Mouse (Mus musculus): ENCODE measurements around the gene Trak1. TPM values are rescaled to one million over a fixed set of nuclear protein-coding genes. Genes with fewer than 3 reads are reported as not detected.

Trak1 gene
- polyA plus RNA-seq, 1 experiment from 2014 or later: 43.0 TPM

DNA sequence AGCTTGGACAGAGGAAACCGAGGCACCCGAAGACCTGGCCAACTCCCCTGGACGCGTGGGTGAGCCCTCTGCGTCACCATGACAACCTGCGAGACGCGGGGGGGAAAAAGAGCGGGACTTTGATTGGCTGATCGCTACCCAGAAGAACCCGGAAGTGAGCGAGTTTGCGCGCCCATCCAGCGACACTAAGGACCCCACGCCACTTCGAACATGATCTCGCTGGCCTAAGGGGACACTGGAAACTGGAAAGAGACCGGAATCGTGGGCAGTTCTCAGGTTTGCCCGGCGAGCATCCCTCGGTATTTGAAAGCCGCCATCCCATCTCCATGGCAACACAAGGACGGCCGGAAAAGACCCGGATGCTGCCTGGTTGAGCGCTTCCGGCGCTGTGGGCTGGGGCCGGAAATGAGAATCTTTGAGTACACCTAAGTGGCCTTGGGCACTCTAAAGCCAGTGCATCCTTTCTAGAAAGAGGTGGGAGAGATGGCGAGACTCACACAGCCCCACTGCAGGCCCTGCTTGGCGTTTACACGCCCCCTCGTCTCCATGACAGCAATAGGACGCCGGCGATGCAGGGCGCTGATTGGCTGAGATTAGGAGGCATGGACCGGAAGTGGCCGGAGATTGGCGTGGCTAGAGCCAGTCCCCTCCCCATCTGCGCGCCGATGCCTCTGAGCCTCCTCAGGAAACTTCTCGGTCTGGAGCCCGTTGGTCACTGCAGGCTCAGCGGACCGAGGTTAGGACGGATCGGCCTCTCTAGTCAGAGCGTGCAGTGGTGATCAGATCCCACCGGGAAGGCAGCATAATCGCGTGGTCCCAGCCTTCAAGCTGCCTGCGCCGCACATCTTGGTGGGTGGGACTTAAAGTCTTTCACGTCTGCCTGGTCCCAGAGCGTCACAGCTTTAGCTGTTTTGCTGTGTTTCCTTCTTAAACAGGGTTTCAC lies 19.9 kb upstream of the Trak1 start, which contains the start of gene Ulk4:
TSS of gene Ulk4 (minus strand) at position 80 of the 943 bp plus-strand sequence.
- Histone ChIP-seq H3K9ac (peak within 1 kb of the TSS; percentile 79), H3K4me1 (replicated peaks) (peaks cover 16% of the 10 kb centered on the region), H3K4me2 (peak within 1 kb of the TSS; percentile 83), H3K4me3 (peak within 1 kb of the TSS; percentile 65), H3K36me3 (0 out of 2 replicates have a peak, but pooled peaks cover 3% of the 10 kb centered on the region), H3K9me3 (0 out of 2 replicates have a peak, but pooled peaks cover under 1% of the 10 kb centered on the region), H3K27ac (peak within 1 kb of the TSS; percentile 87), H3K27me3 (no peaks in the 10 kb centered on the region)
- ATAC-seq (ENCODE audit: low FRiP score): peak; percentile 97
- under 1% methylated on average over 59 of the region's 59 CpGs for WGBS

DNA sequence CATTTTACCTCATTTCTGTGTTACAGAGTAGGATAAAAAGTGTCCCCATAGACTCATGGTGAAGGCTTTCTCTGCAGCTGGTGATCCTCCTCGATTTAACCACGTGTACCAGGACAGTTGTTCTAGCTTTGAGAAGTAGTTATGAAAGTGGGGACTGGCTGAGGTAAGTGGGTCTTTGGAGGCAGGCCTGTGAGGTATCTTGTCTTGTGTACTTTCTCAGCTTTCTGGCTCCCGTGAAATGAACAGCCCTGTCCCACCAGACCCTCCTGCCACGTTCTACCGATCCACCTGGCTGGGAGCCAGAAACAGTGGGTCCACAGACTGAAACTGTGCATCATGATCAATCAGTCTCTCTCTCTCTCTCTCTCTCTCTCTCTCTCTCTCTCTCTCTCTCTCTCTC lies 18.1 kb upstream of the Trak1 start:
- Histone ChIP-seq H3K4me2 (no peak overlapping the region), H3K36me3 (0 out of 2 replicates have a peak, but pooled peaks cover 3% of the 10 kb centered on the region), H3K4me1 (replicated peaks) (peaks cover 16% of the 10 kb centered on the region), H3K27ac (no peak overlapping the region), H3K9me3 (peaks cover 6% of the 10 kb centered on the region; the same call in 1 of the 2 replicates), H3K4me3 (no peak overlapping the region), H3K27me3 (no peaks in the 10 kb centered on the region), H3K9ac (no peak overlapping the region)
- WGBS: 87% methylated on average over 5 of the region's 5 CpGs
- ATAC-seq (ENCODE audit: low FRiP score): no peak

DNA sequence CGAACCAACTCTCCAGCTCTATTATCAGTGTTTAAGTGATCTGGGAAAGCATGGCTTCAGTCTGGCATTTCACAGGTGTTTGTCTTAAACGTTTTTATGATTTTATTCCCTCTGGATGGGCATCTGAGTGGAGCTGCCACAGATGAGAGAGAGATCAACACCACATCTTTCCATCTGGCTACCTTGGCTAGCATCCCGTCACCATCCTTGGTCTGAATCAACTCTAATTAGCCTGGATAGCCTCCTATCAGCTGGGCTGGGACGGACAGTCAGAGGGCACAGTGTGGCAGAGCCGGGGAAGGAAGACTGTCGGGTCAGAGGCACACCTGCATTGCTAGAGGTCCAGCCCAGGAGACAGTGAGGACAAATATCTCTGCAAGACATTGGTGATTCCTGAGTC lies 15.4 kb upstream of the Trak1 start:
- Histone ChIP-seq H3K36me3 (0 out of 2 replicates have a peak, but pooled peaks cover 3% of the 10 kb centered on the region), H3K4me1 (replicated peaks) (peaks cover 21% of the 10 kb centered on the region), H3K27me3 (no peaks in the 10 kb centered on the region), H3K4me2 (no peak overlapping the region), H3K4me3 (no peak overlapping the region), H3K9ac (no peak overlapping the region), H3K9me3 (peaks cover 6% of the 10 kb centered on the region; the same call in 1 of the 2 replicates), H3K27ac (no peak overlapping the region)
- no peak for ATAC-seq (ENCODE audit: low FRiP score)
- 86% methylated on average over 6 of the region's 6 CpGs for WGBS

DNA sequence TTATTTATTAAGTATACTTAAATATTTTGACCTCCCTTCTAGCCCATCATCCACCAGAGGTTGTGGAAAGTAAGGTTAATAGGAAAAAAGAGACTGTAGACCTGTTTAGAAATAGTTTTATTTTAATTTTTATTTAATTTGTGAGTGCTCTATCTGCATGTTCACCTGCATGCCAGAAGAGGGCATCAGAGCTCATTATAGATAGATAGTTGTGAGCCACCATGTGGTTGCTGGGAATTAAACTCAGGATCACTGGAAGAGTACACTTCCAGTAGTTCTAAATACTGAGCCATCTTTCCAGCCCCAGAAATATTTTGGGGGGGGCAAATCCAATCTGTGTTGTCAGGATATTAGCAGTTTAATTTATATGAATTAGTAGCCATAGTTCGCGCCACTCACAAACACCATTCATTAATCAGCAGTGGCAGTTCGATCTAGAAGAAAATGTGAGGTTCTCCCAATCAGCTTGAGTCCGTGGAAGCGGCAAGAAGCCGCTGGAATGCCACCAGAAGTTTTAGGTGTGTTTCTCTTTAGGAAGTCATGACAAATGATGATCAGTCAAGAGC lies 13.6 kb upstream of the Trak1 start:
- H3K4me1 ChIP-seq (replicated peaks): peaks cover 12% of the 10 kb centered on the region
- no peak overlapping the region for H3K4me3 ChIP-seq
- no peak for ATAC-seq (ENCODE audit: low FRiP score)
- H3K9ac ChIP-seq: no peak overlapping the region
- H3K27ac ChIP-seq: no peak overlapping the region
- no peak overlapping the region for H3K4me2 ChIP-seq
- WGBS: 98% methylated on average over 6 of the region's 6 CpGs
- H3K9me3 ChIP-seq: peaks cover 6% of the 10 kb centered on the region; the same call in 1 of the 2 replicates
- 0 out of 2 replicates have a peak, but pooled peaks cover 3% of the 10 kb centered on the region for H3K36me3 ChIP-seq
- no peaks in the 10 kb centered on the region for H3K27me3 ChIP-seq

DNA sequence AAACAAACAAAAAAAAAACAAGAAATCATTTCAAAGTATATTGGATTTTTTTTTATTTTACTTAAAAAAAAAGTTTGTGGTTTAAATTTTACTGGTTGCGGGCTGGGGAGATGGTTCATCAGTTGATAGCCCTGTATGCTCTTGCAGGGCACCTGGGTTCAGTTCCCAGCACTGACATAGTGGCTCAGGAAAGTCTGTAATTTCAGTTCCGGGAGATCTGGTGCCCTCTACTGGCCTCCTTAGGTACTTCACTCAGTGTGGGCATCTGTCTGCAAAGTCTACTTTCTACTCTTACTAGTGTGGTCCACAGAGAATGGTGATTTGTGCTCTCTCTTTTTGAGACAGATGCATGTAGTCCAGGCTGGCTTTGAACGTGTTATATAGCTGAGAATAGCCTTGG lies 12.9 kb upstream of the Trak1 start:
- H3K27me3 ChIP-seq: no peaks in the 10 kb centered on the region
- no peak overlapping the region for H3K9ac ChIP-seq
- H3K4me2 ChIP-seq: no peak overlapping the region
- no peak overlapping the region for H3K4me3 ChIP-seq
- H3K27ac ChIP-seq: no peak overlapping the region
- H3K9me3 ChIP-seq: peaks cover 10% of the 10 kb centered on the region; the same call in 1 of the 2 replicates
- H3K36me3 ChIP-seq: 0 out of 2 replicates have a peak, but pooled peaks cover 3% of the 10 kb centered on the region
- ATAC-seq (ENCODE audit: low FRiP score): no peak
- 94% methylated on average over 3 of the region's 3 CpGs for WGBS
- peaks cover 10% of the 10 kb centered on the region for H3K4me1 ChIP-seq (replicated peaks)

DNA sequence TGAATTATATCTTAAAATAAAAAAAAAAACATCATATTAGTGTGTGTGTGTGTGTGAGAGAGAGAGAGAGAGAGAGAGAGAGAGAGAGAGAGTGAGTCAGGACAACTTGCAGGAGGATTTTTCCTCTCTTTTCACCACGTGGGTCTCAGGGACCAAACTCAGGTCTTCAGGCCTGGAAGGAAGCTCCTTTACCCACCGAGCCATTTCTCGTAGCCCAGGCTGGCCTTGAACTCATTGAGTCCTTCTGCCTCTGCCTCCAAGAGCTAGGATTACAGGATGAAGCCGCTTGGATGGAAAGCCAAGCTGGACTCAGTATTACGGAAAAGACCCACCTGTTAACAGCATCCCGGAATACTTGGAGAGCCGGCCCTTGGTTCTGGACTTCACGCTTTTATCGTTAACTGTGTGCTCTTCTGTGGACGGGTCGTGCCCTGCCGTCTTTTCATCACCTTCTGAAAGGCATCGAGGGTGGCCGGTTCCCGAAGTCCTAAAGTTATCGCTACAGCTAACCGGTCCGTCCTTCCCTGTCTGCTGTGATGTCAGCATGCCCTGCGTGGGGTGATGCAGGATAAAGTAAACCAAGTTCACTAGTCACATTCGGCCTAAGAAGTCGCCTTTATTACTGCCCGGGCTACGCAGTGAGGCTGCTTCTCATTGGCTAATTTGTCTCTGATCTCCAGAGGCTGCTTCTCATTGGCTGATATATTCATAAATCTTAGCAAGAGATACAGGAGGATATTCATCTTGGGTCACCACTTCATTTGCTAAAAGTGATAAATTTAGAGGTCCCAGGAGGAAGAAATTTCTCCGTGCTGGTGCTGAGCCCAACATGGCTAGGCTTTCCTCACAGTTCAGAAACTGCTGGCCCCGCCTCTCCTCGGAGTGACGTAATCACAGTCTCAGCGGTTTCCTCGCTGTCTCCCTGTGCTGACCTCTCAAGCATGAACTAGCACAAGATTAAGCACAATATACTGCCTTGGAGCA lies 11.7 kb upstream of the Trak1 start:
- Histone ChIP-seq H3K4me3 (peak overlapping the region; percentile 48), H3K4me2 (peak overlapping the region; percentile 58), H3K9ac (peak overlapping the region; percentile 66), H3K27me3 (no peaks in the 10 kb centered on the region), H3K9me3 (peaks cover 16% of the 10 kb centered on the region; the same call in 1 of the 2 replicates), H3K27ac (peak overlapping the region; percentile 25; the same call in 1 of the 2 replicates), H3K36me3 (0 out of 2 replicates have a peak, but pooled peaks cover 3% of the 10 kb centered on the region), H3K4me1 (replicated peaks) (peaks cover 10% of the 10 kb centered on the region)
- peak; percentile 84 for ATAC-seq (ENCODE audit: low FRiP score)
- WGBS: 16% methylated on average over 29 of the region's 29 CpGs

DNA sequence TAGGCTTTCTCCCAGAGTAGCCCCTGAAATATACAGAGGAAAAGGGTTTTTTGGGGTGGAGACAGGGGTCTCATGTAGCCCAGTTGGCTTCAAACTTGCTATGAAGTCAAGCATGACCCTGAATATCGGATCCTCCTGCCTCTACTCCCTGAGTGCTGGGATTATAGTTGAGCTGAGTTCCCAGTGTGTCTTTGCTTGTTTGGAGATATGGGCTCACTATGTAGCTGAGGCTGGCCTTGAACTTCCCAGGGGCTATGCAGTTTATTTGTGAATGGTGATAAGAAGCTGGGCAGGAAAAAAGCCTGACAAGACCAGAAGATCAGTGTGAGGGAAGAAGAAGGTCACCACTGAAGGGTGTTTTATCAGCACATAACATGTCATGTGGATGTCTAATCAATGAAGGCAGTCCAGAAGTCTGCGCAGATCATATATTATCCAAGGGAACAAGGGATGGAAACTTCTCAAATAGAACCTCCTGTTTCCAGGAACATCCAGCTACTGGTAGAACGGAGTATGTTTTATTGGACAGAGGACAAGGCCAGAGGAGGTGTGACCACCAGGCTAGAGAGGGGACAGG lies 10.9 kb upstream of the Trak1 start:
- H3K4me3 ChIP-seq: peak overlapping the region; percentile 48
- peaks cover 10% of the 10 kb centered on the region for H3K4me1 ChIP-seq (replicated peaks)
- no peaks in the 10 kb centered on the region for H3K27me3 ChIP-seq
- H3K9ac ChIP-seq: peak overlapping the region; percentile 66
- 82% methylated on average over 3 of the region's 3 CpGs for WGBS
- H3K4me2 ChIP-seq: peak overlapping the region; percentile 58
- H3K36me3 ChIP-seq: 0 out of 2 replicates have a peak, but pooled peaks cover 3% of the 10 kb centered on the region
- no peak for ATAC-seq (ENCODE audit: low FRiP score)
- peaks cover 18% of the 10 kb centered on the region; the same call in 1 of the 2 replicates for H3K9me3 ChIP-seq
- peak overlapping the region; percentile 25; the same call in 1 of the 2 replicates for H3K27ac ChIP-seq

DNA sequence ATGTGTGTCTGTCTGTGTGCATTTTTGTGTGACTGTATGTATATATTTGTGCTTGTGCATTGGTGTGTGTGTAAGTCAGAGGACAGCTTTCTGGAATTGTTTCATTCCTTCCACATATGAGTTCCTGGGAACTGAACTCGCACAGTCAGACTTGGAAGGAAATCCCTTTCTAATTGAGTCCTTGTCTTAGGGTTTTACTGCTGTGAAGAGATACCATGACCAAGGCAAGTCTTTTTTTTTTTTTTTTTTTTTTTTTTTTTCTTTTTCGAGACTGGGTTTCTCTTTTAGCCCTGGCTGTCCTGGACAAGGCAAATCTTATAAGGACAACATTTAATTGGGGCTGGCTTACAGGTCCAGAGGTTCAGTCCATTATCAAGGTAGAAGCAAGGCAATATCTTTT lies 6.0 kb upstream of the Trak1 start:
- no peaks in the 10 kb centered on the region for H3K27me3 ChIP-seq
- H3K4me2 ChIP-seq: no peak overlapping the region
- 72% methylated on average over 2 of the region's 2 CpGs for WGBS
- H3K36me3 ChIP-seq: no peaks in the 10 kb centered on the region
- H3K4me1 ChIP-seq (replicated peaks): peaks cover 2% of the 10 kb centered on the region; the same call in 1 of the 2 replicates
- H3K4me3 ChIP-seq: no peak overlapping the region
- H3K9ac ChIP-seq: no peak overlapping the region
- no peak for ATAC-seq (ENCODE audit: low FRiP score)
- H3K9me3 ChIP-seq: peaks cover 13% of the 10 kb centered on the region; the same call in 1 of the 2 replicates
- no peak overlapping the region for H3K27ac ChIP-seq

DNA sequence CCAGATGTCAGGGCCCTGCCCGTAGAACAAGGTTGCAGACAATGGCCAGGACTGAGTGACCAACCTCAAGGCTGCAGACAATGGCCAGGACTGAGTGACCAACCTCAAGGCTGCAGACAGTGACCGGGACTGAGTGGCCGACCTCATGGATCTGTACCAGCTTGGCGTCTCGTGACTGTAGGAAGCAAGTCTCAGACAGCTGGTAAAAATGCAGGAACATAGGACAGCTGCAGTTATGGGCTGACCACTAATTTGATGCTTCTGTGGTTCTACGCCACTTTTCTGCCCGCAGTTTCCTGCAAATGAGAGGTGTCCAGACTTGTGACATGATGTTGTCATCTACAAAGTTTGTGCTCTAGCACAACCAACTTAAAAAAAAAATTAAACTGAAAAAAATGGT lies 4.1 kb upstream of the Trak1 start:
- Histone ChIP-seq H3K9ac (no peak overlapping the region), H3K4me1 (replicated peaks) (peaks cover 6% of the 10 kb centered on the region), H3K27ac (no peak overlapping the region), H3K9me3 (peaks cover 13% of the 10 kb centered on the region; the same call in 1 of the 2 replicates), H3K27me3 (no peaks in the 10 kb centered on the region), H3K36me3 (no peaks in the 10 kb centered on the region), H3K4me2 (no peak overlapping the region), H3K4me3 (no peak overlapping the region)
- no peak for ATAC-seq (ENCODE audit: low FRiP score)
- 90% methylated on average over 7 of the region's 7 CpGs for WGBS

DNA sequence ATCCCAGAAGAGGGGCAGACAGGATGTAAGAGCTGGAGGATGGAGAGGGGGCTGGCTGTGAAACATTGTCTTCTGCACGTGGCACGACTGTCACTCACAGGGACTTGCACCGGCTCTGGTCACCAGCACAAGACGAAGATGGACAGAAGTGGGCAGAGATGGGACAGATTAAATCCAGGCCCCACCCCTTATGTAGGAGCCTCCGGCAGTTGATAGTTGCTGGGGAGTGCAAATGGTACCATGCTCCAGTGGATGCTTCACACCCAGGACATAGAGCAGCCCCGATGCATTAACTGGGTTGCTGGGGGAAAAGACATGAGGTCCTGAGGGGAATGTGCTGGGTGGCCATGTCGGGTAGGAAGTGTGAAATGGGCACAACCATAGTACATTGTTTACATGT lies 2.1 kb upstream of the Trak1 start:
- Histone ChIP-seq H3K9ac (no peak overlapping the region), H3K36me3 (no peaks in the 10 kb centered on the region), H3K9me3 (peaks cover 3% of the 10 kb centered on the region; the same call in 1 of the 2 replicates), H3K27me3 (no peaks in the 10 kb centered on the region), H3K27ac (no peak overlapping the region), H3K4me1 (replicated peaks) (peaks cover 27% of the 10 kb centered on the region), H3K4me3 (no peak overlapping the region), H3K4me2 (no peak overlapping the region)
- ATAC-seq (ENCODE audit: low FRiP score): no peak
- WGBS: 88% methylated on average over 7 of the region's 7 CpGs

DNA sequence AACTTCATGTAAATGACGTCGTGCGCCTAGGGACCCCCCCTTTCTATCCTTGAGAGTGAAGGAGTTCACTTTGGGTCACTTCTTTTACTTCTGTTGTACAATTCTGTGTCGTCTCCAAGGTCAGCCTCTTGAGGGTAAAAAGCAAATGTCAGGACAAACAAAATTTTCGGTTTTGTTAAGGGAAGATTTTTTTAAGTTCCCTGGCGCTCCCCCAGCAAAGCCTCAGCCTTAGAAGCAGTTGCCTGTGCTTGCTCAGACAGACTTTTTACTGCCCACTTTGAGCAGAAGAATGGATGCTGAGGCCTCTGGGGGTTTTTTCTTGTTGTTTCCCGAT lies 730 bp downstream of the Trak1 start:
- H3K9ac ChIP-seq: peak overlapping the region; percentile 95
- H3K4me1 ChIP-seq (replicated peaks): peaks cover 45% of the 10 kb centered on the region
- H3K27me3 ChIP-seq: no peaks in the 10 kb centered on the region
- H3K36me3 ChIP-seq: no peaks in the 10 kb centered on the region
- peak overlapping the region; percentile 90 for H3K4me2 ChIP-seq
- no peaks in the 10 kb centered on the region for H3K9me3 ChIP-seq
- ATAC-seq (ENCODE audit: low FRiP score): no peak
- H3K4me3 ChIP-seq: peak overlapping the region; percentile 89
- H3K27ac ChIP-seq: peak overlapping the region; percentile 80
- WGBS: under 1% methylated on average over 7 of the region's 7 CpGs
